Mouse (Mus musculus) adrenal gland, adult 2 months (tissue): ENCODE measurements at regions not wholly inside any gene's neighbourhood (a gene's known extent, or its start where the extent isn't known, plus 50 kb on each side); places are given as distances from the start of the nearest gene placed in this dataset.

Source experiments
- DNase-seq: peaks from one replicate; pipeline ENCODE4 v3.0.0; 2021

DNA sequence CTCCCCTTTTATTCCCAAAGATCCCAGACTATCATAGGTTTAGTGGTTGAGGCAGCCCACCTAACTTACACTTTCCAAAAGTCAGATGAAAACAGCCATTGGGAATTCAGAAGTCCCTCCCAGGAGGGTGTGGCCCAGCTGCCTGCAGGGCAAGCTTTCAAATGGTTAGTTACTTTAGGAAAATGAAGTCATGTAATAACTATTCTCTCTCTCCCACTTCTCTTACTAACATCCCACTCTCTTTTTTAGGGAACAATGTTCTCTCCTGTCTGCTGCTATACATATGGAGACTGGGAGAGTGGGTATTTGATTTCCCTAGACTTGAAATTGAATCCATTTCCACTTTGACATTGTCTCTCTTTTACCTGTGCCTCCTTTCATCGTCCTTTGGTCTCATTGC is 55.0 kb downstream of the Zfp648 start:
- no peak for DNase-seq

DNA sequence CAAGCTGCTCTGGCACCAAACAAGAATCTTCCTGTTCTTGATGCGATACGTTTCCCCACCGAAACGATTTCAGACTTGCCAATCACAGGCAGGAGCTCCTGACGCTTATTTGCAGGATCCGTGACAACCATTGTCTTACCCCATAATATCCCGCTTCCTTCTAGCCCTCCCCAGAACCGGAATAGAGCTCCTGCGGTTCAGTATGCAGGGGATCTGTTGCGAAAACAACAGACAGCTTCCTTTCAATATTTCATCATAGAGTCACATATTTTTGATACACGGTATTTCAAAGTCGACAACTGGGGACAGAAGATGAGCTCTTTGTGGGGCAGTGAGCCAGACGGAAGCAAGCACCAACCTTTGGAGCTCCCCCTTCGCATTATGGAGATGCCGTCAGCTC is 55.8 kb downstream of the Zfp648 start:
- DNase-seq = no peak

GRCm38 (mm10) chr1:154258511-154258910 is 57.5 kb downstream of the Zfp648 start:
- no peak for DNase-seq

DNA sequence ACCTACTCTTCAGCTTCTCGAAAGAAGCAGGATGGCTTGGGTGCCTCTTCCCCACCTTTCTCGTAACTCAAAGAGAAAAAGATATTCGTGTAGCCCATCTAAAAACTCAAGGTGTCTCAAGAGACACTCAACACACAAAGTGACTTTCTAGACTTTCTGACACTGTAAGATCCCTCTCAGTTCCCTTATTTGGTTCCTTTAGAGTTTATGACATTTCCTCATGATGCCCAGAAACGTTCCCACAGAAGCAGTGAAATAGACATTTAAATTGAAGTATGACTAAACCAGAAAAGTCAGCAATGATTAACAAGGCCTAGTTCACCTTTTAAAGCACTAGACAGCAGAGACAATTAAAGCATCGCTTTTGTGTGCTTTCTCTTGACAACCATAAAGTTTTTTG is 59.4 kb downstream of the Zfp648 start:
- DNase-seq = no peak

- DNase-seq = peak; percentile 41
These were observed 80.5 kb downstream of the Zfp648 start for GRCm38 (mm10) chr1:154281438-154281837.

DNA sequence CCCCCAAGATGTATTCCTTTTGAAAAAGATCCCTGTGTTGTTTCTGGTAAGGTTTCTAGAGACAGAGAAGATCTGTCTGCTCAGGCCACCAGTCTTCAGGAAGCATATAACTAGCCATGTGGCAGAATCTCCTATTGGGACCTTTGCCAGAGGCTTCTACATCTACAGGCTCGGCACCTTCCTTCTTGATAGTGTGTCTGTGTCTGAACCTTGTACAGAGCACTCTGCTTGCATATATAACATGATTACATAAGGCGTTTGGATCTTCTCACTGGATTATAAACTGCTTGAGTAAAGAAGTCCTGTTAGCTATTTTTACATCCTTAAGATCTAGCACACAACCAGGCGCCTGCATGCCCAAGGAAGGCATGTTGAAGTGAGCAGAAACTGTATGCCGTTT is 85.1 kb downstream of the Zfp648 start:
- no peak for DNase-seq

GRCm38 (mm10) chr1:154292729-154293128 is 91.7 kb downstream of the Zfp648 start:
- peak; percentile 3 for DNase-seq

DNA sequence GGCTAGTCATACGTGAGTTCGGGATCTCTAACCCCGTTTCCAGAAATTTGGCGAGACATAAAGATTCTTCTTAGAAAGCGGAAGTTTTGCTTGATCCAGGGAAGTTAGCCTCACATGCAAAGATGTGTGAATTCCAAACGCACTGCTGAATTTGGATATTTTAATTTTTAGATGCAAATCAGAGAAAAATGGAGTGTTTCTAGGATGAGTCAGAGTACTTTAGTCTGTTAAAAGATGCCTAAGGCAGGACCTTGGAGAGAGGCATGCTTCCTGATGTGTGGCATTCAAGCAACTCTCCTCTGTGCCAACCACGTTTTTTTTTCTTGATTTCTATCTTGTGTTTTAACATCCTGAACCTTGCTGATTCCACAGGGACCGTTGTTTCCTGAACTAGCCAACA is 95.1 kb downstream of the Zfp648 start:
- no peak for DNase-seq

DNA sequence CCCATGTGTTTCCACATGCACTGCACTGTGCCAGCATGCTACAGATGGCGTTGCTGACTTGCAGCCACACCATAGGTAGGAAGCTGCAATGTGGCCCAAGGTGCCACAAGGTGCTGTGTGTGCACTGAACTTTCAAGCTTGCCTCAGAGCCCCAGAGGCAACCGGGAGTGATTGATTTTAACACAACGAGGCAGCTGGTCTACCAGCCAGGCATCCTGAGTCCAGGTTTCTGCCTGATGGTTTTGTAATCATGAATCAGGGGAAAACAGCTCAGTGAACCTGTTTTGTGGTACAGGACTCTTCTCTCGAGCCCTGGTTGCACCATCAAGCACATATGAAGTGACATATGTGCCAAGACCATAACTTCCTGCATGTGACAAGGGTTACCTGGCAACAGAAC is 98.9 kb downstream of the Zfp648 start:
- no peak for DNase-seq

- peak; percentile 4 for DNase-seq
These were observed 108.7 kb downstream of the Zfp648 start for GRCm38 (mm10) chr1:154309650-154310049.
